Mouse (Mus musculus): ENCODE results near the gene Klra3. TPM values are rescaled to one million over a fixed set of nuclear protein-coding genes. Genes with fewer than 3 reads are reported as not detected.
"Not testable (repeated sequence)": the region's sequence is repeated elsewhere in the genome, so short reads cannot be mapped to it uniquely, and the experiment has no call there.

The Klra3 gene
- polyA plus RNA-seq (2016; fragmentation: Nextera tagmentation; extraction: Ambion mirVana): not detected in 2 replicates

- Histone ChIP-seq H3K9ac (no peak within 1 kb of the TSS), H3K27ac (no peak within 1 kb of the TSS), H3K4me1 (no peaks in the 10 kb centered on the region), H3K4me3 (no peak within 1 kb of the TSS), H3K4me2 (replicated peaks) (no peak within 1 kb of the TSS), H3K36me3 (no peaks in the 10 kb centered on the region), H3K27me3 (replicated peaks) (no peaks in the 10 kb centered on the region), H3K9me3 (no peaks in the 10 kb centered on the region)
- 91% methylated on average over 8 of the region's 8 CpGs for WGBS
- ATAC-seq (ENCODE audit: low FRiP score, low read depth): no peak
Measured at GRCm38 (mm10) chr6:130337411-130337810, at the start of gene Klra3. Gene Klra3 (minus strand): TSS chr6:130337574.

GRCm38 (mm10) chr6:130386750-130387149 lies 49.4 kb upstream of the Klra3 start, which contains the start of gene Klra1:
Gene Klra1 (minus strand): TSS chr6:130386874.
- H3K27me3 ChIP-seq (replicated peaks): no peaks in the 10 kb centered on the region

GRCm38 (mm10) chr6:130385803-130386202 lies 48.4 kb upstream of the Klra3 start:
- ATAC-seq (ENCODE audit: low FRiP score, low read depth): no peak
- WGBS: 56% methylated on average over 1 of the region's 1 CpGs
- peaks cover 6% of the 10 kb centered on the region; the same call in 1 of the 2 replicates for H3K9me3 ChIP-seq

More at GRCm38 (mm10) chr6:130386750-130387149, 49.4 kb upstream of the Klra3 start, which contains the start of gene Klra1:
- WGBS: 89% methylated on average over 2 of the region's 2 CpGs
- no peaks in the 10 kb centered on the region for H3K4me1 ChIP-seq
- H3K4me2 ChIP-seq (replicated peaks): no peak within 1 kb of the TSS
- H3K4me3 ChIP-seq: no peak within 1 kb of the TSS
- peaks cover 6% of the 10 kb centered on the region; the same call in 1 of the 2 replicates for H3K9me3 ChIP-seq
- no peak for ATAC-seq (ENCODE audit: low FRiP score, low read depth)
- H3K9ac ChIP-seq: no peak within 1 kb of the TSS
- H3K27ac ChIP-seq: no peak within 1 kb of the TSS
- no peaks in the 10 kb centered on the region for H3K36me3 ChIP-seq

GRCm38 (mm10) chr6:130382375-130382774 lies 45.0 kb upstream of the Klra3 start:
- no peak overlapping the region for H3K4me3 ChIP-seq
- no peak for ATAC-seq (ENCODE audit: low FRiP score, low read depth)
- no peak overlapping the region for H3K9ac ChIP-seq
- H3K4me1 ChIP-seq: no peaks in the 10 kb centered on the region
- H3K4me2 ChIP-seq (replicated peaks): no peak overlapping the region
- H3K27me3 ChIP-seq (replicated peaks): no peaks in the 10 kb centered on the region
- H3K9me3 ChIP-seq: peaks cover 10% of the 10 kb centered on the region; the same call in 1 of the 2 replicates
- H3K27ac ChIP-seq: no peak overlapping the region
- 79% methylated on average over 4 of the region's 4 CpGs for WGBS
- no peaks in the 10 kb centered on the region for H3K36me3 ChIP-seq

More at GRCm38 (mm10) chr6:130385803-130386202, 48.4 kb upstream of the Klra3 start:
- Histone ChIP-seq H3K4me1 (no peaks in the 10 kb centered on the region), H3K36me3 (no peaks in the 10 kb centered on the region), H3K9ac (no peak overlapping the region), H3K4me2 (replicated peaks) (no peak overlapping the region), H3K4me3 (no peak overlapping the region), H3K27me3 (replicated peaks) (no peaks in the 10 kb centered on the region), H3K27ac (no peak overlapping the region)

- not testable (repeated sequence) for H3K9me3 ChIP-seq; H3K36me3 ChIP-seq; H3K4me2 ChIP-seq (replicated peaks); H3K4me1 ChIP-seq; H3K4me3 ChIP-seq; H3K27ac ChIP-seq; ATAC-seq (ENCODE audit: low FRiP score, low read depth); H3K27me3 ChIP-seq (replicated peaks); H3K9ac ChIP-seq
- 44% methylated on average over 1 of the region's 1 CpGs for WGBS
Measured at GRCm38 (mm10) chr6:130345381-130345780, 8.0 kb upstream of the Klra3 start.

GRCm38 (mm10) chr6:130341973-130342372 lies 4.6 kb upstream of the Klra3 start:
- not testable (repeated sequence) for H3K9ac ChIP-seq; H3K9me3 ChIP-seq; H3K36me3 ChIP-seq; H3K4me3 ChIP-seq; ATAC-seq (ENCODE audit: low FRiP score, low read depth); H3K4me1 ChIP-seq; H3K27me3 ChIP-seq (replicated peaks); H3K27ac ChIP-seq; H3K4me2 ChIP-seq (replicated peaks)
- WGBS: 83% methylated on average over 2 of the region's 2 CpGs

- Histone ChIP-seq H3K9me3 (0 out of 2 replicates have a peak, but pooled peaks cover 8% of the 10 kb centered on the region), H3K27me3 (replicated peaks) (no peaks in the 10 kb centered on the region), H3K4me1 (no peaks in the 10 kb centered on the region), H3K9ac (no peak overlapping the region), H3K27ac (no peak overlapping the region), H3K4me2 (replicated peaks) (no peak overlapping the region), H3K4me3 (no peak overlapping the region), H3K36me3 (no peaks in the 10 kb centered on the region)
- ATAC-seq (ENCODE audit: low FRiP score, low read depth): no peak
Measured at GRCm38 (mm10) chr6:130287984-130288649, 49.3 kb downstream of the Klra3 start.

GRCm38 (mm10) chr6:130281828-130282227 lies 55.5 kb downstream of the Klra3 start, which contains the start of gene Klra10:
Gene Klra10 (minus strand): TSS chr6:130281928.
- ATAC-seq (ENCODE audit: low FRiP score, low read depth); H3K27ac ChIP-seq: not testable (repeated sequence)
- 78% methylated on average over 1 of the region's 1 CpGs for WGBS

More at GRCm38 (mm10) chr6:130281828-130282227, 55.5 kb downstream of the Klra3 start, which contains the start of gene Klra10:
- H3K27me3 ChIP-seq (replicated peaks); H3K9ac ChIP-seq; H3K36me3 ChIP-seq; H3K9me3 ChIP-seq; H3K4me2 ChIP-seq (replicated peaks); H3K4me1 ChIP-seq; H3K4me3 ChIP-seq: not testable (repeated sequence)

Other genes starting within 250 kb of the Klra3 start
- not detected in 2 replicates for gene Klra8, start 207.7 kb downstream of the Klra3 start, polyA plus RNA-seq (2016; fragmentation: Nextera tagmentation; extraction: Ambion mirVana)
- not detected in 2 replicates for gene Klra9, start 144.5 kb downstream of the Klra3 start, polyA plus RNA-seq (2016; fragmentation: Nextera tagmentation; extraction: Ambion mirVana)
- gene Klra7, start 104.3 kb downstream of the Klra3 start, polyA plus RNA-seq (2016; fragmentation: Nextera tagmentation; extraction: Ambion mirVana): not detected in 2 replicates
- gene Klra10, start 55.6 kb downstream of the Klra3 start, polyA plus RNA-seq (2016; fragmentation: Nextera tagmentation; extraction: Ambion mirVana): not detected in 2 replicates
- gene Klra1, start 49.3 kb upstream of the Klra3 start, polyA plus RNA-seq (2016; fragmentation: Nextera tagmentation; extraction: Ambion mirVana): not detected in 2 replicates